Mouse (Mus musculus): ENCODE measurements at regions not wholly inside any gene's neighbourhood (a gene's known extent, or its start where the extent isn't known, plus 50 kb on each side); places are given as distances from the start of the nearest gene placed in this dataset.
A peak's percentile ranks its signal among the peaks of the same experiment; 100 is the strongest.

GRCm38 (mm10) chr9:41768316-41768715, 355.8 kb downstream of the Sorl1 start:
- no peak for DNase-seq (ENCODE audit: extremely low spot score in 1 of 2, low spot score in 1 of 2)

- peak; percentile 3 to 11 for DNase-seq (ENCODE audit: extremely low spot score in 1 of 2, low spot score in 1 of 2)
Measured at GRCm38 (mm10) chr9:41766533-41766920, 357.6 kb downstream of the Sorl1 start.

GRCm38 (mm10) chr9:41765816-41766532, 358.1 kb downstream of the Sorl1 start:
- DNase-seq (ENCODE audit: extremely low spot score in 1 of 2, low spot score in 1 of 2) = no peak

- no peak for DNase-seq (ENCODE audit: extremely low spot score in 1 of 2, low spot score in 1 of 2)
Measured at GRCm38 (mm10) chr9:41761050-41761576, 363.0 kb downstream of the Sorl1 start.

- no peak for DNase-seq (ENCODE audit: extremely low spot score in 1 of 2, low spot score in 1 of 2)
Measured at GRCm38 (mm10) chr9:41754434-41755002, 369.6 kb downstream of the Sorl1 start.

- no peak for DNase-seq (ENCODE audit: extremely low spot score in 1 of 2, low spot score in 1 of 2)
Measured at GRCm38 (mm10) chr9:41745979-41746647, 378.0 kb downstream of the Sorl1 start.

GRCm38 (mm10) chr9:41741500-41741899, 382.6 kb downstream of the Sorl1 start:
- no peak for DNase-seq (ENCODE audit: extremely low spot score in 1 of 2, low spot score in 1 of 2)

- no peak for DNase-seq (ENCODE audit: extremely low spot score in 1 of 2, low spot score in 1 of 2)
Measured at GRCm38 (mm10) chr9:41740536-41740935, 383.6 kb downstream of the Sorl1 start.

GRCm38 (mm10) chr9:41737671-41738070, 386.4 kb downstream of the Sorl1 start:
- DNase-seq (ENCODE audit: extremely low spot score in 1 of 2, low spot score in 1 of 2) = no peak

GRCm38 (mm10) chr9:41736881-41737280, 387.2 kb downstream of the Sorl1 start:
- no peak for DNase-seq (ENCODE audit: extremely low spot score in 1 of 2, low spot score in 1 of 2)

GRCm38 (mm10) chr9:41736234-41736859, 387.8 kb downstream of the Sorl1 start:
- peak in 1 of 2 experiments; percentile 20 for DNase-seq (ENCODE audit: extremely low spot score in 1 of 2, low spot score in 1 of 2)

- DNase-seq (ENCODE audit: extremely low spot score in 1 of 2, low spot score in 1 of 2) = peak; percentile 73 to 84
Measured at GRCm38 (mm10) chr9:41735448-41736233, 388.5 kb downstream of the Sorl1 start.

GRCm38 (mm10) chr9:41734925-41735447, 389.1 kb downstream of the Sorl1 start:
- DNase-seq (ENCODE audit: extremely low spot score in 1 of 2, low spot score in 1 of 2) = no peak

GRCm38 (mm10) chr9:41721609-41722008, 402.5 kb downstream of the Sorl1 start:
- DNase-seq (ENCODE audit: extremely low spot score in 1 of 2, low spot score in 1 of 2) = no peak

GRCm38 (mm10) chr9:41715231-41715630, 408.9 kb downstream of the Sorl1 start:
- DNase-seq (ENCODE audit: extremely low spot score in 1 of 2, low spot score in 1 of 2) = no peak

- no peak for DNase-seq (ENCODE audit: extremely low spot score in 1 of 2, low spot score in 1 of 2)
Measured at GRCm38 (mm10) chr9:41705972-41706371, 418.1 kb downstream of the Sorl1 start.

GRCm38 (mm10) chr9:41705461-41705903, 418.6 kb downstream of the Sorl1 start:
- DNase-seq (ENCODE audit: extremely low spot score in 1 of 2, low spot score in 1 of 2) = no peak

- no peak for DNase-seq (ENCODE audit: extremely low spot score in 1 of 2, low spot score in 1 of 2)
Measured at GRCm38 (mm10) chr9:41703091-41703490, 421.0 kb downstream of the Sorl1 start.

GRCm38 (mm10) chr9:41700683-41701082, 423.4 kb downstream of the Sorl1 start:
- peak in 1 of 2 experiments; percentile 16 for DNase-seq (ENCODE audit: extremely low spot score in 1 of 2, low spot score in 1 of 2)

GRCm38 (mm10) chr9:41699031-41699430, 425.1 kb downstream of the Sorl1 start:
- DNase-seq (ENCODE audit: extremely low spot score in 1 of 2, low spot score in 1 of 2) = no peak

All from frontal cortex, adult 2 months (tissue).